27 mouse cellular contexts compared by ENCODE assay signal in the genomic region with DNA sequence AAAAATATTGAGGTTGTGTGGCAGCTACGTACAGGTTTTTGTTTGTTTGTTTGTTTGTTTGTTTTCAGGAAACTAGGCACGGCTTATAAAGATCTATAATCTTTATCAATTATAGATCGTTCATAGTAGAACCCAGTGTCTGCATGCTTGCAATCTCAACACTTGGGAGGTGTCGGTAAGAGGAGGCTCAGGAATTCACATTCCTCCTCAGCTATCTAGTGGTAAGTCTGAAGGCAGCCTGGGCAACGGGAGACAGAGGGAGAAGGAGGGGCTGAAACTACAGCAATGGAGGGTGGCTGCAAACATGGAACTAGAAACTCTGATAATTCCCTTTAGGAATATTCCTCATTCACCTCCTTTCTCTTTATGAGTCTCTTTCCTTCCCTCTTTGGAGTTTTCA. TPM values are rescaled to one million over a fixed set of nuclear protein-coding genes. Genes with fewer than 3 reads are reported as not detected.
"Had no signal": no experiment of that assay in that cellular context is flagged by ENCODE, and none has a peak within 500 bp of the region (broad histone marks: within the 10 kb centered on the region; RNA-seq: fewer than 3 reads in every experiment).

No protein-coding gene starts in this region.

- H3K4me2 ChIP-seq: limb, embryonic 13.5 days; liver, embryonic 12.5 days; liver, embryonic 15.5 days; lung, embryonic 15.5 days; midbrain, embryonic 12.5 days; midbrain, embryonic 15.5 days; neural tube, embryonic 12.5 days; neural tube, embryonic 15.5 days; stomach, embryonic 15.5 days had no signal

- H3K4me3 ChIP-seq: layer of hippocampus, adult 2 months; limb, embryonic 10.5 days; limb, embryonic 13.5 days; liver, embryonic 12.5 days; liver, embryonic 15.5 days; lung, embryonic 15.5 days; megakaryocyte, embryonic 14.5 days; midbrain, embryonic 12.5 days; midbrain, embryonic 15.5 days; neural tube, embryonic 12.5 days; neural tube, embryonic 15.5 days; stomach, embryonic 15.5 days had no signal

- H3K27ac ChIP-seq: kidney, postnatal 0 days; layer of hippocampus, adult 2 months; limb, embryonic 10.5 days; limb, embryonic 13.5 days; liver, embryonic 12.5 days; liver, embryonic 15.5 days; lung, embryonic 15.5 days; midbrain, embryonic 12.5 days; midbrain, embryonic 15.5 days; neural tube, embryonic 12.5 days; neural tube, embryonic 15.5 days; stomach, embryonic 15.5 days had no signal

- H3K9ac ChIP-seq: limb, embryonic 13.5 days; liver, embryonic 12.5 days; liver, embryonic 15.5 days; lung, embryonic 15.5 days; midbrain, embryonic 12.5 days; midbrain, embryonic 15.5 days; neural tube, embryonic 12.5 days; neural tube, embryonic 15.5 days; stomach, embryonic 15.5 days had no signal

- DNase-seq: kidney, postnatal 25 days; layer of hippocampus, adult 9-11 months; liver; lung, adult 18-20 months; lung, postnatal 10 days; lung, postnatal 36 days; retina, postnatal 1 day; right cerebral cortex, postnatal 25 days; spleen, adult 18-20 months; thymus, postnatal 25 days had no signal

- H3K4me1 ChIP-seq: limb, embryonic 13.5 days; liver, embryonic 15.5 days; lung, embryonic 15.5 days; midbrain, embryonic 15.5 days; neural tube, embryonic 15.5 days; stomach, embryonic 15.5 days had no signal

- H3K27me3 ChIP-seq: limb, embryonic 13.5 days; liver, embryonic 12.5 days; midbrain, embryonic 12.5 days; midbrain, embryonic 15.5 days; neural tube, embryonic 12.5 days had no signal

- H3K9me3 ChIP-seq: limb, embryonic 10.5 days; limb, embryonic 13.5 days; liver, embryonic 12.5 days; liver, embryonic 15.5 days; lung, embryonic 15.5 days; megakaryocyte, embryonic 14.5 days; midbrain, embryonic 12.5 days; midbrain, embryonic 15.5 days; neural tube, embryonic 12.5 days; neural tube, embryonic 15.5 days; stomach, embryonic 15.5 days had no signal

- ATAC-seq: liver, embryonic 12.5 days; midbrain, embryonic 15.5 days had no signal

- H3K36me3 ChIP-seq: limb, embryonic 10.5 days; limb, embryonic 13.5 days; liver, embryonic 12.5 days; liver, embryonic 15.5 days; lung, embryonic 15.5 days; midbrain, embryonic 12.5 days; midbrain, embryonic 15.5 days; neural tube, embryonic 12.5 days; neural tube, embryonic 15.5 days; stomach, embryonic 15.5 days had no signal

RNA-seq across cellular contexts. Expression of a gene that starts 8.9 kb away (rescaled TPM):
- total RNA-seq: layer of hippocampus, adult 2 months; layer of hippocampus, postnatal 25 days; left cerebral cortex, adult 18-20 months; left cerebral cortex, postnatal 25 days had no signal
- polyA plus RNA-seq: kidney, postnatal 0 days; limb, embryonic 10.5 days; limb, embryonic 13.5 days; liver, embryonic 12.5 days; liver, embryonic 15.5 days; lung, embryonic 15.5 days; midbrain, embryonic 12.5 days; midbrain, embryonic 15.5 days; neural tube, embryonic 12.5 days; neural tube, embryonic 15.5 days had no signal

RNA-seq across cellular contexts. Expression of a gene that starts 9.7 kb away (rescaled TPM):
- total RNA-seq: layer of hippocampus, adult 2 months had no signal
- polyA plus RNA-seq: large intestine, adult 2 months had no signal
